Mouse (Mus musculus) CH12.LX (cell line): ENCODE measurements around the gene Cep112.

Experiments used
- CTCF ChIP-seq, 2 experiments: IDR thresholded peaks in 1 of 2; conservative IDR thresholded peaks in 1 of 2; 2 replicates each; pipeline ENCODE4 v1.5.1; 2011 to 2012; ENCODE audit warnings: low read depth in 2 of 2, low read length in 2 of 2, improper control_type of control experiment in 1 of 2, inconsistent platforms in 1 of 2, mild to moderate bottlenecking in 1 of 2, moderate library complexity in 1 of 2
- E2F4 ChIP-seq: IDR thresholded peaks from 2 replicates; pipeline ENCODE4 v1.6.1; 2011; ENCODE audit warnings: low read depth, low read length, improper control_type of control experiment; ENCODE audit not compliant: insufficient replicate concordance
- EP300 ChIP-seq: IDR thresholded peaks from 2 replicates; pipeline ENCODE4 v1.6.1; 2011; ENCODE audit warnings: low read length, improper control_type of control experiment
- JUND ChIP-seq: conservative IDR thresholded peaks from 2 replicates; pipeline ENCODE4 v1.6.1; 2011; ENCODE audit warnings: low read depth, low read length, improper control_type of control experiment
- MAZ ChIP-seq: IDR thresholded peaks from 2 replicates; pipeline ENCODE4 v1.6.1; 2012; ENCODE audit warnings: low read depth, mild to moderate bottlenecking, inconsistent platforms, low read length, improper control_type of control experiment, moderate library complexity
- MYC ChIP-seq: IDR thresholded peaks from 2 replicates; pipeline ENCODE4 v1.6.1; 2011; ENCODE audit warnings: low read depth, mild to moderate bottlenecking, improper control_type of control experiment, low read length
- NRF1 ChIP-seq: IDR thresholded peaks from 2 replicates; pipeline ENCODE4 v1.6.1; 2014; ENCODE audit warnings: low read depth, mild to moderate bottlenecking, inconsistent platforms, low read length, improper control_type of control experiment, moderate library complexity
- POLR2A ChIP-seq: IDR thresholded peaks from 2 replicates; pipeline ENCODE4 v1.6.1; 2011; ENCODE audit warnings: low read depth, mild to moderate bottlenecking, improper control_type of control experiment, low read length
- RCOR1 ChIP-seq: conservative IDR thresholded peaks from 2 replicates; pipeline ENCODE4 v1.6.1; 2012; ENCODE audit warnings: low read depth, mild to moderate bottlenecking, inconsistent platforms, low read length, improper control_type of control experiment
- SIN3A ChIP-seq: IDR thresholded peaks from 2 replicates; pipeline ENCODE4 v1.6.1; 2012; ENCODE audit warnings: low read length, improper control_type of control experiment, inconsistent platforms
- ZC3H11A ChIP-seq: IDR thresholded peaks from 2 replicates; pipeline ENCODE4 v1.6.1; 2012; ENCODE audit warnings: low read depth, mild to moderate bottlenecking, inconsistent platforms, low read length, improper control_type of control experiment
- ZMIZ1 ChIP-seq: IDR thresholded peaks from 2 replicates; pipeline ENCODE4 v1.6.1; 2012; ENCODE audit warnings: low read depth, mild to moderate bottlenecking, inconsistent platforms, low read length, improper control_type of control experiment

DNA sequence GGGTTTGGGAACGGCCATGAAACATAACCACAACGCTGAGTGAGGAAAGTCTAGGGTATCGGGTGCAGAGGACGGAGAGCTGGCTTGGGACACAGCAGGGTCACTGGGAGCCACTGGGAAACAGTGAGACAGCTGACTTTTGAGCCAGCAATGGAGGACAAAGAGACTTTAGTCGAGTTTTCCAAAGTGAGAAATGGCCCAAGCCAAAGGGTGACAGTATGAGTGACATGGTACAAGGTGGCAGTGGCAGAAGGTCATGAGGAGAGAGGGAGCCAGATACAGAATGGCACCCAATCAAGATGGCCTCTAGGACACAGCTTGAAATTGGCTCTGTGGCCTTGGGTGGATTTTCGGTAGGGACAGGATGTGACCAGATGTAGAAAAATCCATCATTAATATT lies 433.9 kb downstream of the Cep112 start:
- no peak for TF ChIP-seq NRF1
- TF ChIP-seq CTCF (conservative IDR thresholded peaks at IDR 0.05 in 1 of 2, IDR thresholded peaks at IDR 0.05 in 1 of 2; ENCODE audit: low read depth in 2 of 2, low read length in 2 of 2), result no peak
- no peak for TF ChIP-seq MAZ
- no peak for TF ChIP-seq EP300
- TF ChIP-seq RCOR1, result no peak
- no peak for TF ChIP-seq POLR2A
- no peak for TF ChIP-seq ZC3H11A
- no peak for TF ChIP-seq MYC
- no peak for TF ChIP-seq SIN3A
- no peak for TF ChIP-seq E2F4
- TF ChIP-seq JUND, result no peak
- TF ChIP-seq ZMIZ1, result no peak
